Comparison of ENCODE assay signal across 8 mouse cellular contexts in genomic region chr15:27788122-27788759, GRCm38 (mm10).
A peak's percentile ranks its signal among the peaks of the same experiment; 100 is the strongest.
DNase-seq lines count a peak whose midpoint lies in the region; ATAC-seq and TF ChIP-seq lines count a peak whose summit lies in the region.

No protein-coding gene starts in this region.

- DNase-seq in left cerebral cortex, postnatal 4 days: peak; percentile 38
- DNase-seq in left cerebral cortex, adult 8-10 months (ENCODE audit: low spot score in 2 of 2): no peak
- no peak for DNase-seq in forebrain, embryonic 10.5 days (ENCODE audit: extremely low spot score, low spot score)
- DNase-seq in hindbrain, embryonic 11.5 days (ENCODE audit: low spot score): peak; percentile 60
- DNase-seq in lung, postnatal 0 days (ENCODE audit: low spot score): peak; percentile 93
- DNase-seq in cerebellum, adult 8-10 months: no peak
- DNase-seq in left cerebral cortex, adult 11 months (ENCODE audit: low spot score): no peak

- TF ChIP-seq EP300 in lung, postnatal 0 days (IDR thresholded peaks at IDR 0.05): peak; percentile 80

- no peak for ATAC-seq in hindbrain, embryonic 11.5 days (ENCODE audit: low FRiP score)
- ATAC-seq in lung, postnatal 0 days: peak; percentile 80
- ATAC-seq in stomach, embryonic 15.5 days (ENCODE audit: insufficient read depth, low FRiP score, low read depth): peak; percentile 67

- 40% methylated on average over 17 of the region's 17 CpGs for WGBS in forebrain, embryonic 10.5 days
- 46% methylated on average over 17 of the region's 17 CpGs for WGBS in hindbrain, embryonic 11.5 days
- WGBS in lung, postnatal 0 days: 47% methylated on average over 17 of the region's 17 CpGs
- WGBS in stomach, embryonic 15.5 days: 32% methylated on average over 17 of the region's 17 CpGs

- H3K4me1 ChIP-seq in forebrain, embryonic 10.5 days: peaks cover 89% of the 10 kb centered on the region
- H3K4me1 ChIP-seq in hindbrain, embryonic 11.5 days (replicated peaks; ENCODE audit: control insufficient read depth, insufficient read depth, low read length): peaks cover 16% of the 10 kb centered on the region
- H3K4me1 ChIP-seq in lung, postnatal 0 days (ENCODE audit: insufficient read depth, low read depth, low read length): peaks cover 30% of the 10 kb centered on the region
- peaks cover 60% of the 10 kb centered on the region for H3K4me1 ChIP-seq in stomach, embryonic 15.5 days

- H3K4me3 ChIP-seq in forebrain, embryonic 10.5 days: peak overlapping the region; percentile 38
- peak overlapping the region; percentile 24 for H3K4me3 ChIP-seq in hindbrain, embryonic 11.5 days (ENCODE audit: low read depth, low read length)
- peak overlapping the region; percentile 34 for H3K4me3 ChIP-seq in lung, postnatal 0 days (ENCODE audit: low read depth, low read length)
- peak overlapping the region; percentile 47 for H3K4me3 ChIP-seq in stomach, embryonic 15.5 days (replicated peaks)

- H3K27me3 ChIP-seq in forebrain, embryonic 10.5 days (ENCODE audit: poor library complexity, severe bottlenecking): no peaks in the 10 kb centered on the region
- H3K27me3 ChIP-seq in hindbrain, embryonic 11.5 days (ENCODE audit: control insufficient read depth, insufficient read depth, low read length): no peaks in the 10 kb centered on the region
- H3K27me3 ChIP-seq in lung, postnatal 0 days (replicated peaks; ENCODE audit: insufficient read depth, low read length): no peaks in the 10 kb centered on the region
- no peaks in the 10 kb centered on the region for H3K27me3 ChIP-seq in stomach, embryonic 15.5 days (replicated peaks)

- TF ChIP-seq CTCF in lung, postnatal 0 days (IDR thresholded peaks at IDR 0.05): no peak

- peak overlapping the region; percentile 45 for H3K9ac ChIP-seq in hindbrain, embryonic 11.5 days (ENCODE audit: low read depth, low read length)
- H3K9ac ChIP-seq in lung, postnatal 0 days (replicated peaks; ENCODE audit: low read depth): no peak overlapping the region
- peak overlapping the region; percentile 43 for H3K9ac ChIP-seq in stomach, embryonic 15.5 days

- peaks cover 6% of the 10 kb centered on the region for H3K36me3 ChIP-seq in forebrain, embryonic 10.5 days (replicated peaks)
- H3K36me3 ChIP-seq in hindbrain, embryonic 11.5 days (ENCODE audit: control insufficient read depth, insufficient read depth, low read length): no peaks in the 10 kb centered on the region
- H3K36me3 ChIP-seq in lung, postnatal 0 days (ENCODE audit: insufficient read depth, low read length): no peaks in the 10 kb centered on the region
- no peaks in the 10 kb centered on the region for H3K36me3 ChIP-seq in stomach, embryonic 15.5 days

- no peaks in the 10 kb centered on the region for H3K9me3 ChIP-seq in forebrain, embryonic 10.5 days
- no peaks in the 10 kb centered on the region for H3K9me3 ChIP-seq in hindbrain, embryonic 11.5 days (ENCODE audit: control insufficient read depth, low read length)
- H3K9me3 ChIP-seq in lung, postnatal 0 days (ENCODE audit: low read length): no peaks in the 10 kb centered on the region
- no peaks in the 10 kb centered on the region for H3K9me3 ChIP-seq in stomach, embryonic 15.5 days

- intact Hi-C loops in left cerebral cortex, postnatal 4 days (cut with DNase I): no loop called here

- H3K27ac ChIP-seq in forebrain, embryonic 10.5 days: peak overlapping the region; percentile 83
- peak overlapping the region; percentile 79 for H3K27ac ChIP-seq in hindbrain, embryonic 11.5 days (ENCODE audit: low read depth, low read length)
- H3K27ac ChIP-seq in lung, postnatal 0 days (ENCODE audit: low read length): peak overlapping the region; percentile 74
- H3K27ac ChIP-seq in stomach, embryonic 15.5 days: peak overlapping the region; percentile 91

- H3K4me2 ChIP-seq in hindbrain, embryonic 11.5 days (replicated peaks; ENCODE audit: low read depth, low read length): peak overlapping the region; percentile 11; the same call in 1 of the 2 replicates
- peak overlapping the region; percentile 38 for H3K4me2 ChIP-seq in lung, postnatal 0 days (replicated peaks; ENCODE audit: low read depth, low read length)
- peak overlapping the region; percentile 49 for H3K4me2 ChIP-seq in stomach, embryonic 15.5 days

Comparison
In these comparisons a context has a peak if more than half of its experiments do, and no peak if none do; other contexts are left out.
1. DNase-seq: peak in left cerebral cortex, postnatal 4 days (single experiment), hindbrain, embryonic 11.5 days (single experiment) and lung, postnatal 0 days (single experiment); none in left cerebral cortex, adult 8-10 months (0 of 2), forebrain, embryonic 10.5 days (single experiment), cerebellum, adult 8-10 months (single experiment) and left cerebral cortex, adult 11 months (single experiment).
2. Peak in every context shown above with its lines, with median percentiles within 50 percentile points of each other: H3K27ac ChIP-seq, H3K4me3 ChIP-seq and H3K4me2 ChIP-seq.